21 mouse cellular contexts compared by ENCODE assay signal in the genomic region with DNA sequence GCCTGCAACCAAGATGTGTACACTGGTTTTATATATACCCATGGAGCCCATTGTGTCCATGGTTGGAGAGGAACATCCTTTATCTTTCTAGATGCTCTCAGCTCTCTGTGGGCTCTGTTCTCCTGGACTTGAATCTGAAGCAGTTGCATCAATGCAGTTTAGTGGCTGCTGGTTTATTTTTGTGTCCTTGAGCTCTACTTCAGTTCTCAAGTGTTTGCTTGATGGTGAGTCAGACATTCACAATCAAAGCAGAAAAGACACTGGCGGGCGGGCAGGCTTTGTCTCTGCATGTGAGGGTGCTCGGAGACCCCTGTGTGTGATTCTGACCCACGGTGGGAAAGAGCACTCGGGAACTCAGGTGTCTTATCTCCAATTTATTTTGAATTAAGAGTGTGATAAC.
A peak's percentile ranks its signal among the peaks of the same experiment; 100 is the strongest.
DNase-seq lines count a peak whose midpoint lies in the region; ATAC-seq and TF ChIP-seq lines count a peak whose summit lies in the region.
"Had no signal": no experiment of that assay in that cellular context is flagged by ENCODE, and none has a peak within 500 bp of the region (broad histone marks: within the 10 kb centered on the region; RNA-seq: fewer than 3 reads in every experiment).

No protein-coding gene starts in this region.

- H3K4me1 ChIP-seq in heart, embryonic 13.5 days, result peaks cover 52% of the 10 kb centered on the region
- H3K4me1 ChIP-seq in lung, postnatal 0 days (ENCODE audit: insufficient read depth, low read depth, low read length), result peaks cover 12% of the 10 kb centered on the region; the same call in 1 of the 2 replicates

- peak; percentile 33 for TF ChIP-seq EP300 in lung, postnatal 0 days (IDR thresholded peaks at IDR 0.05)

- H3K4me3 ChIP-seq in heart, embryonic 13.5 days, result no peak overlapping the region
- no peak overlapping the region for H3K4me3 ChIP-seq in lung, postnatal 0 days (ENCODE audit: low read depth, low read length)
- H3K4me3 ChIP-seq: gastrocnemius, adult 2 months; hindbrain, embryonic 15.5 days; limb, embryonic 12.5 days; midbrain, embryonic 15.5 days; neural tube, embryonic 12.5 days had no signal

- H3K9me3 ChIP-seq in heart, embryonic 13.5 days, result no peaks in the 10 kb centered on the region
- H3K9me3 ChIP-seq in lung, postnatal 0 days (ENCODE audit: low read length), result no peaks in the 10 kb centered on the region
- H3K9me3 ChIP-seq: hindbrain, embryonic 15.5 days; limb, embryonic 12.5 days; midbrain, embryonic 15.5 days; neural tube, embryonic 12.5 days had no signal

- no peak overlapping the region for H3K9ac ChIP-seq in heart, embryonic 13.5 days
- no peak overlapping the region for H3K9ac ChIP-seq in lung, postnatal 0 days (replicated peaks; ENCODE audit: low read depth)
- H3K9ac ChIP-seq: hindbrain, embryonic 15.5 days; limb, embryonic 12.5 days; liver, postnatal 0 days; midbrain, embryonic 15.5 days; neural tube, embryonic 12.5 days had no signal

- DNase-seq in adrenal gland, postnatal 25 days, result peak; percentile 32
- no peak for DNase-seq in adrenal gland, adult 8-10 months
- DNase-seq in heart, postnatal 10 days, result no peak
- DNase-seq in lung, postnatal 0 days (ENCODE audit: low spot score), result peak; percentile 73
- DNase-seq in lung, postnatal 10 days, result no peak
- DNase-seq in brain, adult 2 months (ENCODE audit: low read depth, low spot score), result peak; percentile 70
- no peak for DNase-seq in ovary, postnatal 10 days (ENCODE audit: low spot score)
- DNase-seq: cerebellum, adult 18-20 months; cerebellum, postnatal 14 days; gastrocnemius, adult 2 months; kidney, adult 2 months; liver, postnatal 0 days had no signal

- no peak for TF ChIP-seq CTCF in lung, postnatal 0 days (IDR thresholded peaks at IDR 0.05)

- intact Hi-C loops in heart, postnatal 10 days (cut with DNase I), result no loop called here

- peak overlapping the region; percentile 62 for H3K27ac ChIP-seq in heart, embryonic 13.5 days (replicated peaks)
- H3K27ac ChIP-seq in lung, postnatal 0 days (ENCODE audit: low read length), result no peak overlapping the region
- H3K27ac ChIP-seq: gastrocnemius, adult 2 months; hindbrain, embryonic 15.5 days; kidney, postnatal 0 days; macrophage; midbrain, embryonic 15.5 days; neural tube, embryonic 12.5 days; stomach, postnatal 0 days had no signal

- H3K27me3 ChIP-seq in heart, embryonic 13.5 days (replicated peaks), result no peaks in the 10 kb centered on the region
- no peaks in the 10 kb centered on the region for H3K27me3 ChIP-seq in lung, postnatal 0 days (replicated peaks; ENCODE audit: insufficient read depth, low read length)
- H3K27me3 ChIP-seq: hindbrain, embryonic 15.5 days; midbrain, embryonic 15.5 days; neural tube, embryonic 12.5 days had no signal

- WGBS in heart, embryonic 13.5 days, result 39% methylated on average over 5 of the region's 5 CpGs
- 46% methylated on average over 5 of the region's 5 CpGs for WGBS in lung, postnatal 0 days

- no peaks in the 10 kb centered on the region for H3K36me3 ChIP-seq in heart, embryonic 13.5 days
- H3K36me3 ChIP-seq in lung, postnatal 0 days (ENCODE audit: insufficient read depth, low read length), result no peaks in the 10 kb centered on the region
- H3K36me3 ChIP-seq: hindbrain, embryonic 15.5 days; limb, embryonic 12.5 days; midbrain, embryonic 15.5 days; neural tube, embryonic 12.5 days had no signal

- no peak overlapping the region for H3K4me2 ChIP-seq in heart, embryonic 13.5 days
- H3K4me2 ChIP-seq in lung, postnatal 0 days (replicated peaks; ENCODE audit: low read depth, low read length), result no peak overlapping the region
- H3K4me2 ChIP-seq: hindbrain, embryonic 15.5 days; limb, embryonic 12.5 days; liver, embryonic 11.5 days; midbrain, embryonic 15.5 days; neural tube, embryonic 12.5 days had no signal

- ATAC-seq in heart, embryonic 13.5 days (ENCODE audit: extremely low read depth, insufficient number of reproducible peaks, low FRiP score, low TSS enrichment), result no peak
- ATAC-seq in lung, postnatal 0 days, result peak; percentile 46
- ATAC-seq: liver, postnatal 0 days; midbrain, embryonic 15.5 days had no signal

Comparison
In these comparisons a context has a peak if more than half of its experiments do, and no peak if none do; other contexts are left out.
1. DNase-seq: peak in adrenal gland, postnatal 25 days (single experiment), lung, postnatal 0 days (single experiment) and brain, adult 2 months (single experiment); none in adrenal gland, adult 8-10 months (single experiment), heart, postnatal 10 days (0 of 2), lung, postnatal 10 days (single experiment) and ovary, postnatal 10 days (single experiment).